Mouse (Mus musculus) liver, embryonic 12.5 days (tissue): ENCODE data around the gene Ankfn1. TPM values are rescaled to one million over a fixed set of nuclear protein-coding genes. Genes with fewer than 3 reads are reported as not detected.

Source experiments
- ATAC-seq: fragments of 200-750 bp; cut with Nextera tagmentation; 2 replicates; pipeline ENCODE4 v1.8.0; 2017; ENCODE audit warnings: moderate number of reproducible peaks, mild to moderate bottlenecking, moderate library complexity
- H3K27ac ChIP-seq: fragments of 300-500 bp; sonication (generic); 2 replicates; pipeline ENCODE4 v1.5.1; 2016; ENCODE audit warnings: mild to moderate bottlenecking
- H3K27me3 ChIP-seq: fragments of 300-500 bp; sonication (generic); replicated peaks from 2 replicates; pipeline ENCODE4 v1.6.1; 2016; ENCODE audit warnings: mild to moderate bottlenecking, moderate library complexity
- H3K36me3 ChIP-seq: fragments of 300-500 bp; sonication (generic); 2 replicates; pipeline ENCODE4 v1.6.1; 2016; ENCODE audit warnings: mild to moderate bottlenecking, moderate library complexity
- H3K4me1 ChIP-seq: fragments of 300-500 bp; sonication (generic); 2 replicates; pipeline ENCODE4 v1.6.1; 2016
- H3K4me2 ChIP-seq: fragments of 300-500 bp; sonication (generic); 2 replicates; pipeline ENCODE4 v1.6.1; 2016; ENCODE audit warnings: mild to moderate bottlenecking, moderate library complexity
- H3K4me3 ChIP-seq: fragments of 300-500 bp; sonication (generic); 2 replicates; pipeline ENCODE4 v1.5.1; 2016; ENCODE audit warnings: mild to moderate bottlenecking, moderate library complexity
- H3K9ac ChIP-seq: fragments of 300-500 bp; sonication (generic); 2 replicates; pipeline ENCODE4 v1.6.1; 2016; ENCODE audit warnings: mild to moderate bottlenecking, moderate library complexity
- H3K9me3 ChIP-seq: fragments of 300-500 bp; sonication (generic); replicated peaks from 2 replicates; pipeline ENCODE4 v1.6.1; 2016; ENCODE audit warnings: mild to moderate bottlenecking, moderate library complexity
- WGBS: fragments of 180-500 bp; shearing (Covaris S2); methylation state at CpG from one replicate; pipeline ENCODE4 v1.1.7; 2016; ENCODE audit not compliant: insufficient replicate concordance; 5-methylcytosine and 5-hydroxymethylcytosine counted together
- polyA plus RNA-seq: library from polyadenylated mRNA; unstranded; fragments of >200 nt; fragmentation: Nextera tagmentation; extraction: Ambion mirVana; gene quantifications from 2 replicates; pipeline ENCODE4 v1.2.1, GENCODE M21; 2016

Gene Ankfn1
- polyA plus RNA-seq, 1 experiment from 2014 or later = not detected

DNA sequence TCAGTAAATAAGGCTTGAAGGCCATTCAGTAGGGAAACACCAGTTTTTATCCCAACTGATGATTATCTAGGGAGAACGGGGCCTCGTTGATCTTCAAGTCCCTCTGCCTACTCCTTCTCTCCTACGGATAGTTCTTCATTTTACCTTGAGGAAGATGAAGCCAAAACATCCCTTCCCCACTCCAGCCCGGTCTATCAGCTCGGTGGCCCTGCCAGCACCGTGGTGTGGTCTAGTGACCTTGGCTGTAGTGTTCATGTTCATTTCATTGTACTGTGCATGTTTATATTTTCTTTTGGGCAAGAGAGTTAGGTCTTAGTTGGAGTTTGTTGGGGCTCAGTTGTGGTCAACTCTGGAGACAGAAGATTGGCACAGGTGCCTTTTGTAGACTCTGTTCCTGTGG is 328.5 kb downstream of the Ankfn1 start:
- Histone ChIP-seq H3K9me3 (no peaks in the 10 kb centered on the region), H3K9ac (no peak overlapping the region), H3K27me3 (no peaks in the 10 kb centered on the region), H3K4me1 (no peaks in the 10 kb centered on the region), H3K4me3 (no peak overlapping the region), H3K4me2 (no peak overlapping the region), H3K36me3 (no peaks in the 10 kb centered on the region), H3K27ac (no peak overlapping the region)
- 75% methylated on average over 6 of the region's 6 CpGs for WGBS
- no peak for ATAC-seq

DNA sequence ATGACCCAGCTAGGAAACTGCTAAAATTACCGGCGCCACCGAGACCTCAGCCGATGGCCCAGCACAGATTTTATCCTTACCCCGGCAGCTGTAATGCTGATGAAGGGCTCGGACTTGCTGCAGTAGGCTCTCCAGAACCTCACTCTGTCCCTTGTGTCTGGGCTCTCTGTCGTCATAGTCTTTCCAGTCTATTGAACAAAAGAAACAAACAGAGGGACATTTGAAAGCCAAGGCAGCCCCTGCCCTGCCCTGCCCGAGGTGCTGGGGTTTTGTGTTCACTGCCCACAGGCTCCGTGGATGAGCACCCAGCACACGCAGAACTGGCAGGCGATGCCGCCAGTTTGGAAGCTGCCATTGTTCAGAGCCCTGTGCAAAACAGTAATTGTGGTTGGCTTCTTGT is 330.0 kb downstream of the Ankfn1 start:
- Histone ChIP-seq H3K4me1 (no peaks in the 10 kb centered on the region), H3K9ac (no peak overlapping the region), H3K4me2 (no peak overlapping the region), H3K27me3 (no peaks in the 10 kb centered on the region), H3K4me3 (no peak overlapping the region), H3K9me3 (no peaks in the 10 kb centered on the region), H3K36me3 (no peaks in the 10 kb centered on the region), H3K27ac (no peak overlapping the region)
- 73% methylated on average over 12 of the region's 12 CpGs for WGBS
- no peak for ATAC-seq

DNA sequence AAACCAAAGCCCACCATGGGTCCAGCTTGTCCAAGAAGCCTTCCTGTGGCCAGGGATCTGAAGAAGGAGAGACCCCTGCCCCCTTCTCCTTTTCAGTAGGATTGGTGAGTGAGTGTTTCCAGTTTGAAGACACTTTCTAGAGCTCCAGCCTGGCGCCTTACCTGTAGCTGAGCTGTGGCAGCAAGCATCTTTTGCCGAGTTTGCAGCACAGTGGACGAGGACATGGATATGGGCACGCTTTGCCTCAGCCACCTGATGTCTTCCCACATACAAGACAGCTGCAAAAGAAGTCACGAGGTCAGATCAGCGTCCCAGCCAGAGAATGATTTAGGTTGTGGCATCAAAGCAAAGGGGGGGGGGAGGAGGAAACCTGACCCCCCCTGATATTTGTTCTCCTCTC is 336.9 kb downstream of the Ankfn1 start:
- no peak for ATAC-seq
- H3K27ac ChIP-seq = no peak overlapping the region
- H3K9me3 ChIP-seq = no peaks in the 10 kb centered on the region
- no peaks in the 10 kb centered on the region for H3K36me3 ChIP-seq
- 66% methylated on average over 6 of the region's 6 CpGs for WGBS
- H3K9ac ChIP-seq = no peak overlapping the region
- no peaks in the 10 kb centered on the region for H3K4me1 ChIP-seq
- no peak overlapping the region for H3K4me2 ChIP-seq
- no peak overlapping the region for H3K4me3 ChIP-seq
- H3K27me3 ChIP-seq = no peaks in the 10 kb centered on the region

DNA sequence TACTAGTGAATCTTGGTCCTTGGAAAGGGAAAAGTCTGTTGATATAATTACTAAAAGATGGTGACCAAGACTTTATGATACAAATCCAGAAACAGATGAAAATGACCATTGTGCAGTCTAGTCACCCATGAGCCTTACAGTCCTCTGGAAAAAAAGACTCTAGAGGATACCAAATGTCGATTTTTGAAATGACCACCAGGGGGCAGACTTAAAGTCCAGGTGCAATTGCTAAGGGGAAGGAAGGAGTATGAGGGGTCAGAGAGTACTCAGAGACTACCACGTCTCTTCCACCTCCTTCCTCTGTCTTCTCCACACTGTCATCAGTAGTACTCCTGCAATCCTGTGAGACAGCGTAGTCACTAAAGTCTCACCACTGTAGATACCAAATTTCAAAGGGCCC is 353.1 kb downstream of the Ankfn1 start:
- 35% methylated on average over 3 of the region's 3 CpGs for WGBS
- Histone ChIP-seq H3K9ac (no peak overlapping the region), H3K36me3 (no peaks in the 10 kb centered on the region), H3K9me3 (no peaks in the 10 kb centered on the region), H3K4me3 (no peak overlapping the region), H3K4me1 (no peaks in the 10 kb centered on the region), H3K27ac (no peak overlapping the region), H3K4me2 (no peak overlapping the region), H3K27me3 (no peaks in the 10 kb centered on the region)
- ATAC-seq = no peak

DNA sequence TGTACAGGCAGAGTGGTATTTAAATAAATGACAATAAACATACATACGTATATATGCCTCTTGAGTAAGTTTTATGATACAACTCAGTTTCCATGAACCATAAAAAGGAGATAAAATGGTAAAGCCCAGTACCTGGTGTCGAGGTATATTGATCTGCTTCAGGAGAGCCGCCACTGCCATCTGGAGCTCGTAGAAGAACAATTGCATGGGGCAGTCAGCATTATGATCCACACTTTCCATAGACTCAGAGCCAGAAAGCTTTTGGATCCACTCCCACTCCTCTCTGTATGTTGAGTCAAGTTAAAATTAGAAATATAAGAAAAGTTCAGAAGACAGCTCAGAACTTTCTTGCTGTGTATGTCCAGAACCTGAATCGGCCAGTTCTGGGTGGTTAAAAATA is 354.8 kb downstream of the Ankfn1 start:
- Histone ChIP-seq H3K27ac (no peak overlapping the region), H3K9ac (no peak overlapping the region), H3K9me3 (no peaks in the 10 kb centered on the region), H3K4me3 (no peak overlapping the region), H3K27me3 (no peaks in the 10 kb centered on the region), H3K4me1 (no peaks in the 10 kb centered on the region), H3K36me3 (no peaks in the 10 kb centered on the region), H3K4me2 (no peak overlapping the region)
- no peak for ATAC-seq
- WGBS = 68% methylated on average over 5 of the region's 5 CpGs

DNA sequence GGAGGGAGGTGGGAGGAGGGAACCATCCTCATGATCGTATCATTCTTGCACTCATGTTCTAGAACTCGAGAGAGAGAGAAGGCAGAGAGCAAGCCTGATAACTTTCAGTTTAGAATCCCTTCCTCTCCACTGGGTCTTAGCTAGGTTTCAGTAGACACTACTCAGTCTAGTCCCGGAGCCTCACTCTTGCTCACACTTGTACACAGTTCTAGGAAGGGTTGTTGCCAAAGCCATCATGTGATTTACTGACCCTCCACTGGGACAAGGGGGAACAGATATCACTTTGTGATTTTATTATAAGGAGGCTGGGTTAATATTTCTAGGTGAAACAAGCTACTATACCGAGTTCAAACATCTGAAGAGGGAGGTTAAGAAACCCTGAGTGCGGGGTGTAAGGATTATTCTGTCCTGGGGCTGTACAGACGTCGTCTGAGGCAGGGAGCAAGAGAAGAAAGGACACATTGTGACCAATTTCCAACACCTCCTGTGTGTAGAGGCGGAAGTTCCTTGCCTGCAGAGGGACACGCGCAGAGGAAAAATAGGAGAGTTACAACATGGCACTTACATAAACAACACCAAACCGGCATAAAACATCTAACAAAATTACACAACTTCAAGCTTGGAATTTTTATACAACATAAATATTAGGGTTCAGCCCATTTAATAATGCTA is 356.6 kb downstream of the Ankfn1 start:
- Histone ChIP-seq H3K9me3 (no peaks in the 10 kb centered on the region), H3K9ac (no peak overlapping the region), H3K4me1 (no peaks in the 10 kb centered on the region), H3K36me3 (no peaks in the 10 kb centered on the region), H3K27me3 (no peaks in the 10 kb centered on the region), H3K4me3 (no peak overlapping the region), H3K27ac (no peak overlapping the region), H3K4me2 (no peak overlapping the region)
- WGBS = 73% methylated on average over 11 of the region's 11 CpGs
- no peak for ATAC-seq

DNA sequence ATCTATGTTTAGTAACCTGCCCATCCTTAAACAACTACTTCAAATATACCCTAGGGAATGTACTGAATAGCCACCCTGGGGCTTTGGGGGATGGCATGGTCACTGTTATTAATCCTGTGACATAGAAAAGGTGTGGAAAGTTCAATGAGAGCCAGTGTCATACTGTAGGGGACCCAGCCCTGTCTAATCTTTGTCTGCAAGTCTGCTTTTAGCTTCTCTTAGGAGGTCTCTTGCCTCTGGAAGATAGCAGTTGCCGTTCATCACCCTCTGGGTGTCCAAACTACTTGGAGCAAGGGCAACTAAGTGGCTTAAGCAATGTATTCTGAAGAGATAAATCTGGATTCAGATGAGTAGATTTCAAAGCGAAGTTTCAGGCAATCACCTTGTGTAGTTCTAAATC is 357.6 kb downstream of the Ankfn1 start:
- 0 out of 2 replicates have a peak overlapping the region, but pooled peaks have one; percentile 8 for H3K27ac ChIP-seq
- no peaks in the 10 kb centered on the region for H3K9me3 ChIP-seq
- no peak overlapping the region for H3K4me2 ChIP-seq
- ATAC-seq = no peak
- H3K27me3 ChIP-seq = no peaks in the 10 kb centered on the region
- no peaks in the 10 kb centered on the region for H3K4me1 ChIP-seq
- no peak overlapping the region for H3K4me3 ChIP-seq
- no peak overlapping the region for H3K9ac ChIP-seq
- no peaks in the 10 kb centered on the region for H3K36me3 ChIP-seq
- 59% methylated on average over 2 of the region's 2 CpGs for WGBS

DNA sequence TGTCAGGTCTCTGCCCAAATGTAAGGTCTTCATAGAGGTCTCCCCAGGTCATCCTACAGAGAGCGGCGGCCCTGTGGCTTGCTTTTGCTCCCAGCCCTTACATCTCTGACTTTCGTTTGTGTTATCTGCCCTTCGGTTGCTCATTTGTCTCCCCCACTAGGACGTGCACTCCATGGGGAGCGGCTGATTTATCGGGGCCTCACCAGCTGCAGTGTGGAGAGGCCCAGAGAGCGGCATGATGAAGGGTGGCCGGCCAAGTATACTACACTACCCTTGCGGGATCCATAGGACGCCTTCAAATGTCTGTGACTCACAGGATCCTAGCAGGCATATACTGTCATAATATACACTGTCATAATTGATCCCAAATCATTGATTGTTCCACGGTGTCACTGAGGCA is 358.8 kb downstream of the Ankfn1 start:
- Histone ChIP-seq H3K9ac (no peak overlapping the region), H3K27ac (0 out of 2 replicates have a peak overlapping the region, but pooled peaks have one; percentile 30), H3K27me3 (no peaks in the 10 kb centered on the region), H3K4me3 (no peak overlapping the region), H3K4me2 (no peak overlapping the region), H3K9me3 (no peaks in the 10 kb centered on the region), H3K36me3 (no peaks in the 10 kb centered on the region), H3K4me1 (no peaks in the 10 kb centered on the region)
- 58% methylated on average over 12 of the region's 12 CpGs for WGBS
- ATAC-seq = peak; percentile 89

DNA sequence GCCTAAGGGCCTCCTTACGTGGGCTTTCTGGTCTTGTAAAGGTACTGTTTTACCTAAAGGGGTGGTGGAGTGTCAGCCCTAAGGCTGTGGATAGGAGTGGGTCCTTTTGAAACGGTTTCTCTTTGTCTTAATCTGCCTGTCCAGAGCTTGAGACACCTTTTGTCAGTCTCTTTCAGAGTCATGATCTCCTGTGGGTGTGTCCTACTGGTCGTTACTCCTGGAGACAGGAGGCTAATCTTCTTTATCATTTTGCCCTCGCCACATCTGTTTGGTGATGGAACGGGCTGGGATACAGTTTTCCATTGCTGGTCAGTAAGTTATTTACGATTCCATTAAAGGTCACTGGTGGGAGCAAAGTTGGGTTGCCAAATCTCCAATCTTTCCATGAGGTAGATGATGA is 360.7 kb downstream of the Ankfn1 start:
- Histone ChIP-seq H3K4me3 (no peak overlapping the region), H3K27me3 (no peaks in the 10 kb centered on the region), H3K9me3 (no peaks in the 10 kb centered on the region), H3K27ac (no peak overlapping the region), H3K4me1 (no peaks in the 10 kb centered on the region), H3K4me2 (no peak overlapping the region), H3K9ac (no peak overlapping the region), H3K36me3 (no peaks in the 10 kb centered on the region)
- 50% methylated on average over 6 of the region's 6 CpGs for WGBS
- peak; percentile 57; the same call in 1 of the 2 replicates for ATAC-seq

DNA sequence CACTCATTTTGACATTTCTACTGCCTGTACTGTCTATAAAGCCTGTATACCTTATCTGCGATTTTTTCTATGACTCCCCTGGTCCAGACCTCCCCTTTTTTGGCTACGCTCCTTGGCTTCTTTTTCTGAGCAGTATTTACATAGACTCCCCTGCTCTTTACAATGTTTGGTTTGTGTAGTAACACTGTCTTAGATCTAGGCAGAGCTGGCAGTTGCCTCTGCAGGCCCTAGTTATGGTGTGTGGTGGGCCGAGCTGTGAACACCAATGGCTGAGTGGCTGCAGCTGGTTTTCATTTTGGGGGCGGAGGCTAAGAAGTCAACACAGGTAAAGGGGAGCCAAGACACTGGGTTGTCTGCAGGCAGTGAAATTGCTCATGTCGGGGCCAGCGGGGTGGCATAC is 368.7 kb downstream of the Ankfn1 start:
- no peak overlapping the region for H3K4me2 ChIP-seq
- H3K4me3 ChIP-seq = no peak overlapping the region
- no peak for ATAC-seq
- H3K4me1 ChIP-seq = no peaks in the 10 kb centered on the region
- 74% methylated on average over 6 of the region's 6 CpGs for WGBS
- H3K9me3 ChIP-seq = no peaks in the 10 kb centered on the region
- H3K36me3 ChIP-seq = no peaks in the 10 kb centered on the region
- H3K27me3 ChIP-seq = no peaks in the 10 kb centered on the region
- H3K9ac ChIP-seq = no peak overlapping the region
- no peak overlapping the region for H3K27ac ChIP-seq

DNA sequence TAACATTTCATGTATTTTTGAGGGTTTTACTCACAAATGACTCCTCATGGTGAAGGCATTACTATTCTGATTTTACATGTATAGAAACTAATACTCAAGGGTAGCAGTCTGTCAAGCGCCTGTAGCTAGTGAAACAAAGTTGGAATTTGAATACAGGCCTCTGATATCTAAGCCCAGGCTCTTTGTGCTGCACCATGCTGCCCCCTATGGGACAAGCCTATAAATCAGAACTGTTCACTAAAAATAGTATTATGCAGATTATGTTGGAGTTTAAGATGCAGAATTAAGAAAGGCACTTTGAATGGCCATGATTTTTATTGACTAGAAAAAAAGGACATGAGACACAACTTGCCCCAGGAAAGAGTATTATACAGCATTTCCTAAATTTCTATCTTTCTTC is 373.0 kb downstream of the Ankfn1 start:
- ATAC-seq = no peak
- Histone ChIP-seq H3K27me3 (no peaks in the 10 kb centered on the region), H3K9ac (no peak overlapping the region), H3K4me3 (no peak overlapping the region), H3K36me3 (no peaks in the 10 kb centered on the region), H3K27ac (no peak overlapping the region), H3K4me2 (no peak overlapping the region), H3K4me1 (no peaks in the 10 kb centered on the region), H3K9me3 (no peaks in the 10 kb centered on the region)
- 76% methylated on average over 1 of the region's 1 CpGs for WGBS

DNA sequence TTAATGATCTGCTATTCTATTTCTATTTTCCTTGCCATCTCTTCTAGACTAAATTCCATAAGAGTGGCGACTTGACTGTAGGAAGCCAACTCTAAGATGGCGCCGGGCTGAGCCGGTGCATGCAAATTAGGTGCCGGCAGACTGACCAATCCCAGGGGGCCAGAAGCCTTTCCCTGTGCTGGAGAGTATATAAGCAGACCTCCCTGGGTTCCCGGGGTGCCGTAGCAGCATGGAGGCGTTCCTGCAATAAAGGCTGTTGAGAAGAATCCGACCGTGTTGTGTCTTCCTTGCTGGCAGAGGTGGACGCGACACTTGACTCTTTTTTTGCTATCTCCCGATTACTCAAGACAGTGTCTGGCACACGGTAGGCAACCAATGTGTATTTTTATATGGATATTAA is 374.0 kb downstream of the Ankfn1 start:
- ATAC-seq = no peak
- no peaks in the 10 kb centered on the region for H3K27me3 ChIP-seq
- no peak overlapping the region for H3K4me3 ChIP-seq
- H3K9me3 ChIP-seq = no peaks in the 10 kb centered on the region
- no peak overlapping the region for H3K27ac ChIP-seq
- H3K9ac ChIP-seq = no peak overlapping the region
- H3K4me1 ChIP-seq = no peaks in the 10 kb centered on the region
- 87% methylated on average over 14 of the region's 14 CpGs for WGBS
- no peaks in the 10 kb centered on the region for H3K36me3 ChIP-seq
- H3K4me2 ChIP-seq = no peak overlapping the region

DNA sequence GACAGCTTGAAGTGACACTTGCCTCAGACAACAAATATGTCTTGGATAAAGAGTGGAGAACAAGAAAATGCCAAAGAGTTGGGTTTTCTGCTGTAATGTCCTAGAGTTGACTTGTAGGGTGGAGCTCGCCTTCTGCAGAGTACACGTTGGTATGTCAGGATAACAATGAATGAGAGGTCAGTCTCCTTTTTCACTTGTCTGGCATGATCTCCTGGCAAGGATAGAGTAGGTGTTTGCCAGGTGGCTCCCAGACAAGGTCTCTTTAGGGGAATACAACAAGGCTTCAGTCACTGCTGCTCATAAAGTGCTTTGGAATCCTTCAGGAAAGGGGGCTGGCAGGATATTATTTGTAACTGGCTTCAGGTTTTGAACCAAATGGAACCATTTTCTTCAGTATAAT is 388.6 kb downstream of the Ankfn1 start:
- no peaks in the 10 kb centered on the region for H3K4me1 ChIP-seq
- H3K27me3 ChIP-seq = no peaks in the 10 kb centered on the region
- H3K4me3 ChIP-seq = no peak overlapping the region
- no peak overlapping the region for H3K4me2 ChIP-seq
- no peaks in the 10 kb centered on the region for H3K36me3 ChIP-seq
- H3K9ac ChIP-seq = no peak overlapping the region
- 56% methylated on average over 2 of the region's 2 CpGs for WGBS
- no peaks in the 10 kb centered on the region for H3K9me3 ChIP-seq
- no peak overlapping the region for H3K27ac ChIP-seq
- ATAC-seq = no peak
